ENCODE assay signal across 14 mouse cellular contexts in the genomic region with DNA sequence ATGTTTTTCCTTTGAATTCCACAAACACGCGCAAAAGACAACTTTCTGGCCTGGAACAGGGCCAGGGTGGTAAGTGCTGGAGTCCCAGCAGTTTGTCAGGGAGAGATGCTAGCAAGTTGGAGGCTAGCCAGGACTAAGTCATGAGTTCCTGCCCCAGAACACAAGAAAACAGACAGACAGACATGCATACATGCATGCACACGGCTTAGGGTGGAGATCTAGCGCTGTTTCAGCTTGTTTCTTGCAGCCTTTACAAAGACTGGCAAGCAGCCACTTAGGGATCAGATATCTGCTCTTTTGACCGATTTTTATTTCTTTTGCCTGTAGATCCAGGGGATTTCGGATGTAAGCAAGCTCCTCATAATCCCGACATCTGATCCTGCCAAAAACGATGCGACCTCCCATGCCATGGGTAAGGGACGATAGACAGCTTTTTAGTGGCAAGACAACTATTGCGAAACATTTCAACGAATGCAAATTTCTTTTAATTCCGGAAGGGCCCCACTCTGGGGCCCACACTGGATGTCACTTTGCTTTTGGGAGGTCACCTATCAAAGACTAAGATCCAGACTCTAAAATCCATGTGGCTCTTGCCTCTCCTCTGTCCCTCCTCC. TPM values are rescaled to one million over a fixed set of nuclear protein-coding genes. Genes with fewer than 3 reads are reported as not detected.
DNase-seq lines count a peak whose midpoint lies in the region; ATAC-seq lines count a peak whose summit lies in the region.
"Had no signal": no experiment of that assay in that cellular context is flagged by ENCODE, and none has a peak within 500 bp of the region (broad histone marks: within the 10 kb centered on the region; RNA-seq: fewer than 3 reads in every experiment).

No protein-coding gene starts in this region.

- no peak overlapping the region for H3K4me2 ChIP-seq in heart, embryonic 16.5 days (ENCODE audit: low read depth, low read length)
- H3K4me2 ChIP-seq in liver, embryonic 11.5 days, result no peak overlapping the region
- 0 out of 2 replicates have a peak overlapping the region, but pooled peaks have one; percentile 0 for H3K4me2 ChIP-seq in embryonic facial prominence, embryonic 15.5 days (replicated peaks)
- H3K4me2 ChIP-seq: forebrain, embryonic 15.5 days; heart, embryonic 11.5 days; limb, embryonic 15.5 days had no signal

- peaks cover 12% of the 10 kb centered on the region for H3K36me3 ChIP-seq in heart, embryonic 16.5 days (ENCODE audit: control insufficient read depth, insufficient read depth)
- H3K36me3 ChIP-seq in liver, embryonic 11.5 days (ENCODE audit: control insufficient read depth, insufficient read depth, low read length), result peaks cover 7% of the 10 kb centered on the region; the same call in 1 of the 2 replicates
- H3K36me3 ChIP-seq in embryonic facial prominence, embryonic 15.5 days, result 0 out of 2 replicates have a peak, but pooled peaks cover 9% of the 10 kb centered on the region

- WGBS in heart, embryonic 16.5 days, result 66% methylated on average over 13 of the region's 13 CpGs
- 86% methylated on average over 13 of the region's 13 CpGs for WGBS in liver, embryonic 11.5 days
- 45% methylated on average over 13 of the region's 13 CpGs for WGBS in embryonic facial prominence, embryonic 15.5 days

- intact Hi-C loops in heart, postnatal 25 days (cut with DNase I), result no loop called here

- no peak overlapping the region for H3K9ac ChIP-seq in heart, embryonic 16.5 days (ENCODE audit: low read length)
- H3K9ac ChIP-seq in liver, embryonic 11.5 days (ENCODE audit: low read depth, low read length), result no peak overlapping the region
- H3K9ac ChIP-seq in embryonic facial prominence, embryonic 15.5 days, result no peak overlapping the region
- H3K9ac ChIP-seq: forebrain, embryonic 15.5 days; limb, embryonic 15.5 days had no signal

- ATAC-seq in heart, embryonic 16.5 days (replicated peaks; ENCODE audit: extremely low read depth, insufficient read depth, low FRiP score), result no peak
- ATAC-seq in liver, embryonic 11.5 days (replicated peaks; ENCODE audit: low FRiP score), result no peak
- ATAC-seq in embryonic facial prominence, embryonic 15.5 days (ENCODE audit: insufficient number of reproducible peaks, low FRiP score, low TSS enrichment, low read depth), result no peak
- ATAC-seq: forebrain, embryonic 15.5 days had no signal

- no peaks in the 10 kb centered on the region for H3K9me3 ChIP-seq in heart, embryonic 16.5 days (replicated peaks; ENCODE audit: control insufficient read depth, low read length)
- H3K9me3 ChIP-seq in liver, embryonic 11.5 days (ENCODE audit: control insufficient read depth, low read length), result no peaks in the 10 kb centered on the region
- no peaks in the 10 kb centered on the region for H3K9me3 ChIP-seq in embryonic facial prominence, embryonic 15.5 days (replicated peaks)
- H3K9me3 ChIP-seq: forebrain, embryonic 15.5 days; limb, embryonic 15.5 days had no signal

- no peaks in the 10 kb centered on the region for H3K27me3 ChIP-seq in heart, embryonic 16.5 days (ENCODE audit: control insufficient read depth, insufficient read depth, low read length)
- H3K27me3 ChIP-seq in liver, embryonic 11.5 days (replicated peaks; ENCODE audit: control insufficient read depth, insufficient read depth, low read length), result no peaks in the 10 kb centered on the region
- no peaks in the 10 kb centered on the region for H3K27me3 ChIP-seq in embryonic facial prominence, embryonic 15.5 days
- H3K27me3 ChIP-seq: forebrain, embryonic 15.5 days; limb, embryonic 15.5 days had no signal

- DNase-seq in heart, postnatal 25 days (ENCODE audit: low spot score), result no peak
- DNase-seq in liver, embryonic 11.5 days (ENCODE audit: low spot score), result peak; percentile 23
- DNase-seq in liver (no peak), 3T3-L1 (ENCODE audit: low read depth, low spot score) (peak; percentile 10)
- no peak for DNase-seq in yolk sac, embryonic 10.5 days (ENCODE audit: low spot score)
- DNase-seq in frontal cortex, postnatal 25 days (ENCODE audit: low spot score in 2 of 2), result no peak
- DNase-seq: cerebellum, postnatal 36 days; gastrocnemius, adult 2 months; right cerebral cortex, postnatal 25 days had no signal

- peak overlapping the region; percentile 16; the same call in 1 of the 2 replicates for H3K27ac ChIP-seq in heart, embryonic 16.5 days (ENCODE audit: low read length)
- no peak overlapping the region for H3K27ac ChIP-seq in liver, embryonic 11.5 days (ENCODE audit: low read depth, low read length)
- H3K27ac ChIP-seq in embryonic facial prominence, embryonic 15.5 days (replicated peaks), result no peak overlapping the region
- H3K27ac ChIP-seq: forebrain, embryonic 15.5 days; gastrocnemius, adult 2 months; limb, embryonic 15.5 days had no signal

- no peak overlapping the region for H3K4me3 ChIP-seq in heart, embryonic 16.5 days (ENCODE audit: low read length)
- no peak overlapping the region for H3K4me3 ChIP-seq in liver, embryonic 11.5 days (ENCODE audit: low read depth, low read length)
- no peak overlapping the region for H3K4me3 ChIP-seq in embryonic facial prominence, embryonic 15.5 days (replicated peaks)
- H3K4me3 ChIP-seq: forebrain, embryonic 15.5 days; gastrocnemius, adult 2 months; limb, embryonic 15.5 days had no signal

- peaks cover 5% of the 10 kb centered on the region; the same call in 1 of the 2 replicates for H3K4me1 ChIP-seq in heart, embryonic 16.5 days (ENCODE audit: control insufficient read depth, insufficient read depth, low read length)
- no peaks in the 10 kb centered on the region for H3K4me1 ChIP-seq in liver, embryonic 11.5 days (replicated peaks; ENCODE audit: control insufficient read depth, insufficient read depth, low read length)
- H3K4me1 ChIP-seq in embryonic facial prominence, embryonic 15.5 days, result peaks cover 10% of the 10 kb centered on the region; the same call in 1 of the 2 replicates

RNA-seq across cellular contexts. Expression of gene Prdx6, which starts 17.7 kb away (rescaled TPM):
- 319 and 331 TPM in 2 replicates for polyA plus RNA-seq in heart, embryonic 16.5 days (2015; fragmentation: Nextera tagmentation; extraction: Ambion mirVana)
- 100 to 1,000 TPM; 265 to 283 TPM for total RNA-seq in heart, postnatal 25 days (2021)
- 744 and 826 TPM in 2 replicates for polyA plus RNA-seq in liver, embryonic 11.5 days (2014; fragmentation: Nextera tagmentation; extraction: Ambion mirVana)
- 342 and 372 TPM in 2 replicates for polyA plus RNA-seq in embryonic facial prominence, embryonic 15.5 days (2015; fragmentation: Nextera tagmentation; extraction: Ambion mirVana)

Comparison
In these comparisons a context has a peak if more than half of its experiments do, and no peak if none do; other contexts are left out.
1. DNase-seq: peak in liver, embryonic 11.5 days (single experiment) and 3T3-L1 (single experiment); none in heart, postnatal 25 days (single experiment), liver (single experiment), yolk sac, embryonic 10.5 days (single experiment) and frontal cortex, postnatal 25 days (0 of 2).